Mouse (Mus musculus) MEL (cell line): ENCODE measurements around the gene Hsph1. TPM values are rescaled to one million over a fixed set of nuclear protein-coding genes. Genes with fewer than 3 reads are reported as not detected.
A peak's percentile ranks its signal among the peaks of the same experiment; 100 is the strongest.

ENCODE experiments used
- DNase-seq: peaks from one replicate; pipeline ENCODE4 v3.0.0; 2011; ENCODE audit warnings: low read depth, low spot score
- H3K27ac ChIP-seq: 2 replicates; pipeline ENCODE4 v1.5.1; 2012; ENCODE audit warnings: low read depth, mild to moderate bottlenecking, control low read depth, low read length, moderate library complexity; ENCODE audit not compliant: control insufficient read depth
- H3K27me3 ChIP-seq, 2 experiments: fragments of 150-350 bp in 1 of 2; sonication (generic) in 1 of 2; 2 replicates each; pipeline ENCODE4 v1.6.1; 2012; ENCODE audit warnings: low read length in 2 of 2, mild to moderate bottlenecking in 2 of 2, improper control_type of control experiment in 1 of 2, moderate library complexity in 1 of 2; ENCODE audit not compliant: insufficient read depth in 2 of 2, control insufficient read depth in 1 of 2
- H3K36me3 ChIP-seq, 2 experiments: 2 replicates each; pipeline ENCODE4 v1.6.1; 2012 to 2014; ENCODE audit warnings: low read length in 2 of 2, improper control_type of control experiment in 1 of 2, inconsistent platforms in 1 of 2, mild to moderate bottlenecking in 1 of 2; ENCODE audit not compliant: insufficient read depth in 2 of 2, control insufficient read depth in 1 of 2
- H3K4me1 ChIP-seq, 2 experiments: fragments of 150-350 bp in 1 of 2; sonication (generic) in 1 of 2; 2 replicates each; pipeline ENCODE4 v1.6.1; 2012; ENCODE audit warnings: low read length in 2 of 2, improper control_type of control experiment in 1 of 2, mild to moderate bottlenecking in 1 of 2; ENCODE audit not compliant: insufficient read depth in 2 of 2, control insufficient read depth in 1 of 2
- H3K4me3 ChIP-seq, 2 experiments: fragments of 150-350 bp in 1 of 2; sonication (generic) in 1 of 2; 2 replicates each; pipeline ENCODE4 v1.5.1; 2012; ENCODE audit warnings: low read depth in 2 of 2, low read length in 2 of 2, mild to moderate bottlenecking in 2 of 2, moderate library complexity in 2 of 2, control low read depth in 1 of 2, improper control_type of control experiment in 1 of 2; ENCODE audit not compliant: control insufficient read depth in 1 of 2, insufficient read depth in 1 of 2
- H3K79me2 ChIP-seq: 2 replicates; pipeline ENCODE4 v1.6.1; 2012; ENCODE audit warnings: mild to moderate bottlenecking, low read length, moderate library complexity; ENCODE audit not compliant: control insufficient read depth, poor library complexity, insufficient read depth
- H3K9ac ChIP-seq: 2 replicates; pipeline ENCODE4 v1.6.1; 2012; ENCODE audit warnings: low read depth, mild to moderate bottlenecking, control low read depth, low read length, moderate library complexity; ENCODE audit not compliant: control insufficient read depth, poor library complexity, severe bottlenecking
- H3K9me3 ChIP-seq: fragments of 150-350 bp; sonication (generic); replicated peaks from 2 replicates; pipeline ENCODE4 v1.6.1; 2012; ENCODE audit warnings: mild to moderate bottlenecking, low read length, improper control_type of control experiment, moderate library complexity; ENCODE audit not compliant: insufficient read depth
- CHD1 ChIP-seq: IDR thresholded peaks from 2 replicates; pipeline ENCODE4 v1.6.1; 2012; ENCODE audit warnings: low read depth, mild to moderate bottlenecking, inconsistent platforms, low read length, improper control_type of control experiment
- CHD2 ChIP-seq: IDR thresholded peaks from 2 replicates; pipeline ENCODE4 v1.6.1; 2011; ENCODE audit warnings: low read length, improper control_type of control experiment
- E2F4 ChIP-seq: IDR thresholded peaks from 2 replicates; pipeline ENCODE4 v1.6.1; 2011; ENCODE audit warnings: low read depth, low read length, improper control_type of control experiment, borderline replicate concordance
- EP300 ChIP-seq, 2 experiments: IDR thresholded peaks; 2 replicates each; pipeline ENCODE4 v1.6.1; 2011; ENCODE audit warnings: improper control_type of control experiment in 2 of 2, low read length in 2 of 2, low read depth in 1 of 2, mild to moderate bottlenecking in 1 of 2
- GATA1 ChIP-seq: IDR thresholded peaks from 2 replicates; pipeline ENCODE4 v1.6.1; 2011; ENCODE audit warnings: low read depth, low read length, improper control_type of control experiment
- JUND ChIP-seq: IDR thresholded peaks from 2 replicates; pipeline ENCODE4 v1.6.1; 2011; ENCODE audit warnings: low read depth, mild to moderate bottlenecking, improper control_type of control experiment, low read length
- KAT2A ChIP-seq: conservative IDR thresholded peaks from 2 replicates; pipeline ENCODE4 v1.6.1; 2012; ENCODE audit warnings: low read depth, low read length, improper control_type of control experiment, inconsistent platforms
- MAFK ChIP-seq: IDR thresholded peaks from 2 replicates; pipeline ENCODE4 v1.6.1; 2011; ENCODE audit warnings: low read depth, mild to moderate bottlenecking, low read length, improper control_type of control experiment, borderline replicate concordance
- MAZ ChIP-seq: IDR thresholded peaks from 2 replicates; pipeline ENCODE4 v1.6.1; 2012; ENCODE audit warnings: low read depth, mild to moderate bottlenecking, inconsistent platforms, low read length, improper control_type of control experiment
- MXI1 ChIP-seq: IDR thresholded peaks from 2 replicates; pipeline ENCODE4 v1.6.1; 2011; ENCODE audit warnings: mild to moderate bottlenecking, low read depth, low read length, improper control_type of control experiment
- MYB ChIP-seq: IDR thresholded peaks from 2 replicates; pipeline ENCODE4 v1.6.1; 2011; ENCODE audit warnings: mild to moderate bottlenecking, low read depth, low read length, improper control_type of control experiment
- MYC ChIP-seq: IDR thresholded peaks from 2 replicates; pipeline ENCODE4 v1.6.1; 2011; ENCODE audit warnings: low read depth, mild to moderate bottlenecking, low read length, improper control_type of control experiment, moderate library complexity
- NRF1 ChIP-seq: IDR thresholded peaks from 2 replicates; pipeline ENCODE4 v1.6.1; 2014; ENCODE audit warnings: low read depth, mild to moderate bottlenecking, inconsistent platforms, low read length, improper control_type of control experiment, moderate library complexity; ENCODE audit not compliant: poor library complexity, insufficient read depth, severe bottlenecking
- POLR2A ChIP-seq, 2 experiments: IDR thresholded peaks; 2 replicates each; pipeline ENCODE4 v1.6.1; 2011 to 2012; ENCODE audit warnings: low read length in 2 of 2, mild to moderate bottlenecking in 2 of 2, control low read depth in 1 of 2, improper control_type of control experiment in 1 of 2, low read depth in 1 of 2, moderate library complexity in 1 of 2; ENCODE audit not compliant: control insufficient read depth in 1 of 2, insufficient read depth in 1 of 2, poor library complexity in 1 of 2
- POLR2AphosphoS5 ChIP-seq: IDR thresholded peaks from 2 replicates; pipeline ENCODE4 v1.6.1; 2012; ENCODE audit warnings: low read depth, borderline replicate concordance, mild to moderate bottlenecking, inconsistent platforms, low read length, moderate library complexity, mixed read lengths
- RCOR1 ChIP-seq: IDR thresholded peaks from 2 replicates; pipeline ENCODE4 v1.6.1; 2012; ENCODE audit warnings: low read depth, mild to moderate bottlenecking, inconsistent platforms, low read length, improper control_type of control experiment
- SIN3A ChIP-seq: IDR thresholded peaks from 2 replicates; pipeline ENCODE4 v1.6.1; 2012; ENCODE audit warnings: low read length, improper control_type of control experiment, inconsistent platforms
- TBP ChIP-seq: IDR thresholded peaks from 2 replicates; pipeline ENCODE4 v1.8.0; 2011; ENCODE audit warnings: low read depth, low read length, improper control_type of control experiment
- TCF12 ChIP-seq: IDR thresholded peaks from 2 replicates; pipeline ENCODE4 v1.6.1; 2014; ENCODE audit warnings: low read depth, mild to moderate bottlenecking, inconsistent platforms, low read length, improper control_type of control experiment, moderate library complexity
- USF2 ChIP-seq, 2 experiments: IDR thresholded peaks; 2 replicates each; pipeline ENCODE4 v1.6.1; 2011 to 2012; ENCODE audit warnings: improper control_type of control experiment in 2 of 2, low read length in 2 of 2, borderline replicate concordance in 1 of 2, inconsistent platforms in 1 of 2, low read depth in 1 of 2, mild to moderate bottlenecking in 1 of 2; ENCODE audit not compliant: insufficient read depth in 1 of 2
- ZC3H11A ChIP-seq: IDR thresholded peaks from 2 replicates; pipeline ENCODE4 v1.6.1; 2012; ENCODE audit warnings: low read depth, mild to moderate bottlenecking, inconsistent platforms, low read length, improper control_type of control experiment
- polyA plus RNA-seq, 2 experiments: library from polyadenylated mRNA; stranded (reverse) in 1 of 2; unstranded in 1 of 2; fragments of >175 nt in 1 of 2; fragments of >200 nt in 1 of 2; gene quantifications; 2 replicates each; pipeline versions ENCODE4 v1.2.1 to v1.2.4; 2012; ENCODE audit warnings: low replicate concordance in 2 of 2, low read depth in 1 of 2; ENCODE audit not compliant: insufficient read length in 2 of 2, insufficient read depth in 1 of 2, missing spikeins in 1 of 2
- total RNA-seq: library from RNA; depleted of rRNA; stranded (reverse); fragments of 300-350 nt; gene quantifications from 2 replicates; pipeline ENCODE4 v1.2.3, GENCODE M21; 2012

Gene Hsph1
- total and polyA plus RNA-seq, 3 experiments: 176 to 388 (median 300) TPM

DNA sequence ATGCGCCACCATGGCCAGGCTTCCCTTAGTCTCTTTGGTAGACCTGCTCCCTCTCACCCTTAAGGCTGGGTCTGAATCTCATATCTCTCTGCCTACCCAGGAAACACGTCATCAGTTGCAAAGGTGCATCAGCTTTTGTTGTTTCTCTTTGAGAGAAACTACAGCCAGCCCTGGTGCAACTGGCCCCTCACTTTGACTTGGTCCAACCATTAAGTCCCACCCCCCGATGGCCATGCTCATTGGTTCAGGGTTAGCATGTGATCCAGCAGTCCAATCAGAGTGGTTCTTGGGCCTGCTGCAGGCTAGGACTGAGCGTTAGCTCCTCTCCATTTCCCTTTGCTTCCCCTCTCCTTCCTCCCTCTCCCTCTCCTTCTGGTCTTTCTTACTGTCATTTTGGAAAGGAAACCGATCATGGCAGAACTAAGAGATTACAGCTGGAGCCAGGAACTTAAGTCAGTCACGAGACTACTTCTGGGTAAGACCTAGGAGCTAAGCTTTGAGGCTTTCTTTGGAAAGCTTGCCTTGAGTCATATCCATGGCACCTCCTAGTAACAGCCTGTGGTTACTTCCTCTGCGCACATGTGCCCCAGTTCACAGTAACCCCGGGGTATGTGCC lies 5.2 kb upstream of the Hsph1 start:
- peak overlapping the region; percentile 77 to 78 for H3K4me3 ChIP-seq
- H3K4me1 ChIP-seq: peaks cover 9 to 26% of the 10 kb centered on the region in 2 experiments; a peak in 3 of 4 replicates
- peak; percentile 96; the same call in 1 of the 2 replicates for TF ChIP-seq POLR2AphosphoS5
- no peak for TF ChIP-seq RCOR1
- TF ChIP-seq POLR2A (IDR thresholded peaks at IDR 0.05; ENCODE audit: control insufficient read depth in 1 of 2, insufficient read depth in 1 of 2, low read depth in 1 of 2, low read length in 2 of 2, poor library complexity in 1 of 2): peak in 1 of 2 experiments; percentile 99; a peak in 3 of 4 replicates
- TF ChIP-seq ZC3H11A: no peak
- TF ChIP-seq GATA1: peak; percentile 90
- TF ChIP-seq TBP: peak; percentile 98
- TF ChIP-seq USF2 (IDR thresholded peaks at IDR 0.05; ENCODE audit: borderline replicate concordance in 1 of 2, insufficient read depth in 1 of 2, low read depth in 1 of 2, low read length in 2 of 2): peak in 1 of 2 experiments; percentile 65; a peak in 1 of 4 replicates
- H3K27me3 ChIP-seq: no peaks in the 10 kb centered on the region
- peak; percentile 100 for DNase-seq
- peak overlapping the region; percentile 86 for H3K9ac ChIP-seq
- H3K27ac ChIP-seq: peak overlapping the region; percentile 98
- peaks cover 38% of the 10 kb centered on the region for H3K79me2 ChIP-seq
- H3K36me3 ChIP-seq: peaks cover 0 to 31% of the 10 kb centered on the region in 2 experiments; a peak in 2 of 4 replicates
- no peaks in the 10 kb centered on the region for H3K9me3 ChIP-seq

DNA sequence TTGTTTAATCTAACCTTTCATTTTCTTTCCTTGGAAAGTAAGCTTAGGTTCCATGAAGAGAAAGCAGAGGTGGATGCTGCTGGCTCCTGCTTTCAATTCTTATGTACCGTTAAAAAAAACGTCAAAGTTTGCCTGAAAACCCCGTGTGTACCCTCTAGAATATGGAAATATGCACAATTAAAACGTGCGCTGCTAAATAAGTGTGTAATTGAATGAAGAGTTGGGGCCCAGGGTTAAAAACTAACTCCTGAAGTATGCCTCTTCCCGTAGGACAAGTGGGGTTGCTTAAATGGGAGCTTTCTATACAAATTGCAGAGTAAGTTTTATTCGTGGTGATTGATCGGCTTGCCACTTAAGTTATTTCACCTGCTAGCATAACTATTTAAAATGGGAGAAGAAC lies 1.1 kb upstream of the Hsph1 start:
- Histone ChIP-seq H3K4me3 (peak overlapping the region; percentile 63 to 92), H3K36me3 (peaks cover 17 to 26% of the 10 kb centered on the region in 2 experiments)
- TF ChIP-seq MAZ (no peak), MYC (no peak), MYB (no peak), EP300 (IDR thresholded peaks at IDR 0.05; ENCODE audit: low read depth in 1 of 2, low read length in 2 of 2) (no peak), MAFK (no peak), POLR2AphosphoS5 (no peak), E2F4 (no peak), CHD1 (no peak), TCF12 (no peak), TBP (no peak), CHD2 (no peak), KAT2A (no peak), JUND (no peak), SIN3A (no peak), MXI1 (no peak), NRF1 (no peak)
- TF ChIP-seq, all 39 proteins: peak for 0
- Histone ChIP-seq H3K4me1 (peaks cover 6 to 11% of the 10 kb centered on the region in 2 experiments; a peak in 3 of 4 replicates), H3K27me3 (no peaks in the 10 kb centered on the region), H3K9ac (peak overlapping the region; percentile 82), H3K27ac (peak overlapping the region; percentile 90), H3K79me2 (peaks cover 48% of the 10 kb centered on the region), H3K9me3 (no peaks in the 10 kb centered on the region)
- DNase-seq: peak; percentile 68
